Mouse (Mus musculus): ENCODE measurements around the gene Chp2.

Chp2 gene

GRCm38 (mm10) chr7:122219315-122219801 is at the start of gene Chp2:
Chp2 (plus strand) TSS chr7:122219496.
- DNase-seq (ENCODE audit: low spot score in 2 of 2): peak in 1 of 2 experiments; percentile 12

GRCm38 (mm10) chr7:122170705-122171104 is 48.6 kb upstream of the Chp2 start:
- no peak for DNase-seq (ENCODE audit: low spot score in 2 of 2)

- DNase-seq (ENCODE audit: low spot score in 2 of 2): no peak
These were observed 47.7 kb upstream of the Chp2 start for GRCm38 (mm10) chr7:122171613-122172012.

- DNase-seq (ENCODE audit: low spot score in 2 of 2): no peak
These were observed 38.6 kb upstream of the Chp2 start for GRCm38 (mm10) chr7:122180720-122181119.

GRCm38 (mm10) chr7:122184569-122184968 is 34.7 kb upstream of the Chp2 start:
- no peak for DNase-seq (ENCODE audit: low spot score in 2 of 2)

- no peak for DNase-seq (ENCODE audit: low spot score in 2 of 2)
These were observed 33.3 kb upstream of the Chp2 start, which contains the start of gene Ern2 for GRCm38 (mm10) chr7:122186043-122186442. Ern2 (minus strand) TSS chr7:122186207.

GRCm38 (mm10) chr7:122189484-122189883 is 29.8 kb upstream of the Chp2 start:
- DNase-seq (ENCODE audit: low spot score in 2 of 2): peak in 1 of 2 experiments; percentile 50

- DNase-seq (ENCODE audit: low spot score in 2 of 2): no peak
These were observed 28.2 kb upstream of the Chp2 start for GRCm38 (mm10) chr7:122191097-122191496.

GRCm38 (mm10) chr7:122193919-122194318 is 25.4 kb upstream of the Chp2 start:
- DNase-seq (ENCODE audit: low spot score in 2 of 2): no peak

GRCm38 (mm10) chr7:122196771-122197170 is 22.5 kb upstream of the Chp2 start:
- DNase-seq (ENCODE audit: low spot score in 2 of 2): no peak

GRCm38 (mm10) chr7:122197306-122197705 is 22.0 kb upstream of the Chp2 start:
- DNase-seq (ENCODE audit: low spot score in 2 of 2): peak; percentile 9 to 42

- no peak for DNase-seq (ENCODE audit: low spot score in 2 of 2)
These were observed 20.0 kb upstream of the Chp2 start for GRCm38 (mm10) chr7:122199296-122199695.

- DNase-seq (ENCODE audit: low spot score in 2 of 2): no peak
These were observed 15.4 kb upstream of the Chp2 start for GRCm38 (mm10) chr7:122203936-122204335.

GRCm38 (mm10) chr7:122206121-122206520 is 13.2 kb upstream of the Chp2 start:
- no peak for DNase-seq (ENCODE audit: low spot score in 2 of 2)

- no peak for DNase-seq (ENCODE audit: low spot score in 2 of 2)
These were observed 10.8 kb upstream of the Chp2 start for GRCm38 (mm10) chr7:122208276-122209021.

GRCm38 (mm10) chr7:122226020-122226742 is 6.9 kb downstream of the Chp2 start:
- DNase-seq (ENCODE audit: low spot score in 2 of 2): no peak

- DNase-seq (ENCODE audit: low spot score in 2 of 2): no peak
These were observed 7.4 kb downstream of the Chp2 start for GRCm38 (mm10) chr7:122226744-122227143.

- DNase-seq (ENCODE audit: low spot score in 2 of 2): no peak
These were observed 10.0 kb downstream of the Chp2 start for GRCm38 (mm10) chr7:122229306-122229705.

- no peak for DNase-seq (ENCODE audit: low spot score in 2 of 2)
These were observed 10.6 kb downstream of the Chp2 start for GRCm38 (mm10) chr7:122229916-122230315.

- DNase-seq (ENCODE audit: low spot score in 2 of 2): no peak
These were observed 11.6 kb downstream of the Chp2 start for GRCm38 (mm10) chr7:122230866-122231265.

GRCm38 (mm10) chr7:122238939-122239338 is 19.6 kb downstream of the Chp2 start:
- no peak for DNase-seq (ENCODE audit: low spot score in 2 of 2)

GRCm38 (mm10) chr7:122240413-122241119 is 21.3 kb downstream of the Chp2 start:
- DNase-seq (ENCODE audit: low spot score in 2 of 2): no peak
